35 mouse cellular contexts compared by ENCODE assay signal in genomic region chr2:28852594-28852993, GRCm38 (mm10).
"Had no signal": no experiment of that assay in that cellular context is flagged by ENCODE, and none has a peak within 500 bp of the region (broad histone marks: within the 10 kb centered on the region; RNA-seq: fewer than 3 reads in every experiment).

No protein-coding gene starts in this region.

- H3K4me1 ChIP-seq: heart, embryonic 10.5 days; heart, embryonic 12.5 days; heart, embryonic 15.5 days; hindbrain, embryonic 10.5 days; hindbrain, embryonic 12.5 days; hindbrain, embryonic 13.5 days; hindbrain, embryonic 15.5 days; intestine, embryonic 15.5 days; kidney, embryonic 15.5 days had no signal

- DNase-seq: heart, adult 18-20 months; heart, adult 2 months; heart, postnatal 10 days; heart, postnatal 14 days; heart, postnatal 36 days; heart, postnatal 4 days; kidney, adult 11 months; kidney, adult 18-20 months; kidney, adult 2 months; kidney, adult 9 months; kidney, postnatal 10 days; kidney, postnatal 14 days; kidney, postnatal 25 days; kidney, postnatal 36 days; kidney, postnatal 4 days; layer of hippocampus, adult 9-11 months had no signal

- H3K4me3 ChIP-seq: heart, adult 2 months; heart, embryonic 10.5 days; heart, embryonic 12.5 days; heart, embryonic 13.5 days; heart, embryonic 15.5 days; hindbrain, embryonic 10.5 days; hindbrain, embryonic 12.5 days; hindbrain, embryonic 13.5 days; hindbrain, embryonic 15.5 days; intestine, embryonic 15.5 days; kidney, embryonic 15.5 days; layer of hippocampus, adult 2 months had no signal

- H3K27ac ChIP-seq: heart, adult 2 months; heart, embryonic 10.5 days; heart, embryonic 13.5 days; heart, embryonic 15.5 days; hindbrain, embryonic 10.5 days; hindbrain, embryonic 12.5 days; hindbrain, embryonic 13.5 days; hindbrain, embryonic 14.5 days; hindbrain, embryonic 15.5 days; hindbrain, postnatal 0 days; intestine, embryonic 15.5 days; kidney, embryonic 15.5 days; kidney, postnatal 0 days; layer of hippocampus, adult 2 months had no signal

- H3K9ac ChIP-seq: heart, embryonic 12.5 days; heart, embryonic 13.5 days; heart, embryonic 15.5 days; hindbrain, embryonic 12.5 days; hindbrain, embryonic 13.5 days; hindbrain, embryonic 14.5 days; hindbrain, embryonic 15.5 days; intestine, embryonic 15.5 days; kidney, embryonic 15.5 days had no signal

- H3K9me3 ChIP-seq: heart, embryonic 10.5 days; heart, embryonic 12.5 days; heart, embryonic 13.5 days; heart, embryonic 15.5 days; hindbrain, embryonic 10.5 days; hindbrain, embryonic 12.5 days; hindbrain, embryonic 13.5 days; hindbrain, embryonic 15.5 days; intestine, embryonic 15.5 days; kidney, embryonic 15.5 days had no signal

- H3K27me3 ChIP-seq: heart, embryonic 12.5 days; heart, embryonic 13.5 days; heart, embryonic 15.5 days; hindbrain, embryonic 12.5 days; hindbrain, embryonic 13.5 days; hindbrain, embryonic 15.5 days; intestine, embryonic 15.5 days; kidney, embryonic 15.5 days had no signal

- ATAC-seq: hindbrain, embryonic 16.5 days; hindbrain, postnatal 0 days; inflammation-experienced regulatory T-cells, adult 6 months; intestine, embryonic 15.5 days; intestine, embryonic 16.5 days; intestine, postnatal 0 days had no signal

- H3K4me2 ChIP-seq: heart, embryonic 11.5 days; heart, embryonic 12.5 days; heart, embryonic 13.5 days; heart, embryonic 15.5 days; hindbrain, embryonic 12.5 days; hindbrain, embryonic 13.5 days; hindbrain, embryonic 14.5 days; hindbrain, embryonic 15.5 days; intestine, embryonic 15.5 days; kidney, embryonic 15.5 days had no signal
